Mouse (Mus musculus): ENCODE measurements around the gene S100a4.

The S100a4 gene

GRCm38 (mm10) chr3:90600036-90600435 is 3.5 kb upstream of the S100a4 start:
- no peak for DNase-seq (ENCODE audit: low read depth, low spot score)

DNA sequence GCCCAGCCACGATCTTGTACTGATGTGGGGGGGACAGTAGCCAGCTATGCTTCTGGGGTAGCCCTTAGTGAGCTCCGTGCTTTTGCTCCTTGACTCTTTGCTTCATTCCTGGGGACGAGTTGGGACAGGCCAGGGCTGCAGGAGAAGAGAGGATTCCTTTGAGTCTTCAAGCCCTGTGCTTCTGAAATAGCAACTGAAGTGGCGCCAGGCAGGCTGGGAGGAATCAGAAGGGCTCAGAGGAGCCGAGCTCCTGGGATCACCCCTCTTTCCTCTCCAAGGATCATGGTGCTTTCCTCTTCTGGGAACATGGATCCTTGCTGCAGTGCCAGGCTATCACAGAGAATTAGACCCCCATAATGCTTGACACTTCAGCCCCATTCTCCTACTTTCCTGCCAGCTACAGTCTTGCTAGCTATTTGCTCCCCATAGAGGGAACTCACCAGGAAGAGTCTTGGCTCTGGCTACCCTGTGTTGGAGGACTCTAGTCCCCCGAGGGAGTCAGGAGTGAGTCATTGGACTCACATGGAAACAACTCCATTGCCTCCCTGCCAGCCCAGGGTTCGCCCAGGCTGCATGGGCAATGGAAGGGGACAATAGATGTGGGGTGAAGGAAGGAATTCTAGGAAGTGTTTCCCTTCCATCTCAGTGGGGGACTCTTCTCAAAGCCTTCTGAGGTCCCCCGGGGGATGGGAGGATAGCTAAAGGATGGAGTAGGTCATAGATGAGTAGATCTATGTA is 2.9 kb upstream of the S100a4 start:
- DNase-seq (ENCODE audit: low read depth, low spot score): no peak

- DNase-seq (ENCODE audit: low read depth, low spot score): no peak
Observed at GRCm38 (mm10) chr3:90601486-90602110, 2.0 kb upstream of the S100a4 start, which contains the start of gene Gm42674. TSS of gene Gm42674 (plus strand) at chr3:90601904.

GRCm38 (mm10) chr3:90604416-90604815 is 845 bp downstream of the S100a4 start:
- no peak for DNase-seq (ENCODE audit: low read depth, low spot score)

DNA sequence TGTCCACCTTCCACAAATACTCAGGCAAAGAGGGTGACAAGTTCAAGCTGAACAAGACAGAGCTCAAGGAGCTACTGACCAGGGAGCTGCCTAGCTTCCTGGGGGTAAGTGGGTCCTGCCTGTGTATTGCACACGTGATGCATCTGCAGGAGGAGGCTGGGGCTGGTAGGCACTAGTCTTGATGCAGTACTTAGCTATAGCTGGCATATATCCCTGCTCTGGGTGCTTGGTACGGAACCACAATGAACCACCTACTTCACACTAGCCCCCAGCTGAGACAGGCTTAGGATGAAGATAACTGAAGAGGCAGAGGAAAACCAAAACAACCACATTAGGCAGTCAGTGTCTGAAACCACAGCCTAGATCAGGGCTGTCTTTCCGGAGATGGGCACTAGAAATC is 1.5 kb downstream of the S100a4 start:
- DNase-seq (ENCODE audit: low read depth, low spot score): no peak

DNA sequence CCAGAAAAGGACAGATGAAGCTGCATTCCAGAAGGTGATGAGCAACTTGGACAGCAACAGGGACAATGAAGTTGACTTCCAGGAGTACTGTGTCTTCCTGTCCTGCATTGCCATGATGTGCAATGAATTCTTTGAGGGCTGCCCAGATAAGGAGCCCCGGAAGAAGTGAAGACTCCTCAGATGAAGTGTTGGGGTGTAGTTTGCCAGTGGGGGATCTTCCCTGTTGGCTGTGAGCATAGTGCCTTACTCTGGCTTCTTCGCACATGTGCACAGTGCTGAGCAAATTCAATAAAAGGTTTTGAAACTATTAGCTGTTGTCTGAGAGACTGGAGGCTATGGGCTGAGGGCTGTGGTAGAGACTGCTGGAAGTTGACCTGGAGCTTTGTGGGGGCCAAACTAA is 2.2 kb downstream of the S100a4 start:
- no peak for DNase-seq (ENCODE audit: low read depth, low spot score)

- DNase-seq (ENCODE audit: low read depth, low spot score): peak; percentile 35
Observed at GRCm38 (mm10) chr3:90606185-90606584, 2.6 kb downstream of the S100a4 start.

- DNase-seq (ENCODE audit: low read depth, low spot score): no peak
Observed at GRCm38 (mm10) chr3:90607361-90607760, 3.8 kb downstream of the S100a4 start.

DNA sequence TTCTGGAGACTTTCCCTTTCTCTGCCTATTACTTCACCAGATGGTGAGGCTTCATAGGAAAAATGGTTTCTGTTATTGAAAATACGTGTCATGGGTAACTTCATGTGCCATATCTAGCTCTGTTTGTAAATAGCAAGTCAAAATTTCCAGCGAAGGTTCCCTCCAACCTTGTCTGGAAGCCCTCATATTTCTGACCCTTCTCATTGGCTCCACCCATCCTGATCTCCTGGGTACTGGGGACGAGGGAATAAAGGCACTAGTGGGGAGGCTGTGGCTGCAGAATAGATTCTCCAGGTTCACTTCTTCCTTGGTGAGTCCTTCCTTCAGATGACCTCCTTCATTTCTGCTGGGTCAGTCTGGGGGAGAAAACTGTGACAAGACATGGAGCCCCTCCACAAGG is 4.7 kb downstream of the S100a4 start, which contains the start of gene S100a5:
S100a5 (plus strand) TSS at position 301 of the 400 bp plus-strand sequence.
- DNase-seq (ENCODE audit: low read depth, low spot score): no peak

DNA sequence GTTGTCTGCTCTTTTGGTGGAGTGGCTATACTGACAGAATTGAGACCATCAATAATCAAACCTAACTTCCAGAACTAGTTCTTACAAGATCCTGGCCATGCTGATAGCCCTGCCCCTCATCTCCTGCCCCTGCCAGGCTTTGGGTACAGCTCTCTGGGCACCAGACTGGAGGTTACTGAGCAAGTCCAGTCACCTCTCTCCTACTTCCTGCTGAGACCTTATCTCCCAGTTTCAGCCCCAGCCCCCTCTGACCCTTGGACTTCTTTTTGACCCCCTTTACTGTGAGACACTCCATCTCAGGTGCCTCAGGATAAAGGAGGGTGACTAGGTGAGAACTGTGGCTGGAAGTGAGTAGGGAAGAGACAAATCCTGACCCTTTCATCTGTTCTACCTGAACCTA is 5.5 kb downstream of the S100a4 start:
- no peak for DNase-seq (ENCODE audit: low read depth, low spot score)

DNA sequence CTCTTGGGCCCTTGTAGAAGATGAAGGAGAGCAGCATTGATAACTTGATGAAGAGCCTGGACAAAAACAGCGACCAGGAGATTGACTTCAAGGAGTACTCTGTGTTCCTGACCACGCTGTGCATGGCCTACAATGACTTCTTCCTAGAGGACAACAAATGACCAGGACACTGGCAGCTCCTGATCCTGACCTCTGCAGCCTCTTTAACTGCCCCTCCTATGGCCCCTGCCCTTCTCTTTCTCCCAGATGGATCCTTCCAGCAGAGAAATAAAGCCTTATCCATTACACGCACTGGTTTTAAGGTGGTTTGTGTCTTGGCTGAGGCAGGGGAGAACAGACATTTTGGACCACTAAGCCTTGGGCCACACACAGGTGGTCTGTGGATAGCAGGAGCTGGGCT is 7.9 kb downstream of the S100a4 start:
- DNase-seq (ENCODE audit: low read depth, low spot score): no peak

GRCm38 (mm10) chr3:90612061-90612460 is 8.5 kb downstream of the S100a4 start:
- no peak for DNase-seq (ENCODE audit: low read depth, low spot score)

- peak; percentile 75 for DNase-seq (ENCODE audit: low read depth, low spot score)
Observed at GRCm38 (mm10) chr3:90612728-90613291, 9.2 kb downstream of the S100a4 start, which contains the start of gene S100a6. TSS of gene S100a6 (plus strand) at chr3:90612882.

DNA sequence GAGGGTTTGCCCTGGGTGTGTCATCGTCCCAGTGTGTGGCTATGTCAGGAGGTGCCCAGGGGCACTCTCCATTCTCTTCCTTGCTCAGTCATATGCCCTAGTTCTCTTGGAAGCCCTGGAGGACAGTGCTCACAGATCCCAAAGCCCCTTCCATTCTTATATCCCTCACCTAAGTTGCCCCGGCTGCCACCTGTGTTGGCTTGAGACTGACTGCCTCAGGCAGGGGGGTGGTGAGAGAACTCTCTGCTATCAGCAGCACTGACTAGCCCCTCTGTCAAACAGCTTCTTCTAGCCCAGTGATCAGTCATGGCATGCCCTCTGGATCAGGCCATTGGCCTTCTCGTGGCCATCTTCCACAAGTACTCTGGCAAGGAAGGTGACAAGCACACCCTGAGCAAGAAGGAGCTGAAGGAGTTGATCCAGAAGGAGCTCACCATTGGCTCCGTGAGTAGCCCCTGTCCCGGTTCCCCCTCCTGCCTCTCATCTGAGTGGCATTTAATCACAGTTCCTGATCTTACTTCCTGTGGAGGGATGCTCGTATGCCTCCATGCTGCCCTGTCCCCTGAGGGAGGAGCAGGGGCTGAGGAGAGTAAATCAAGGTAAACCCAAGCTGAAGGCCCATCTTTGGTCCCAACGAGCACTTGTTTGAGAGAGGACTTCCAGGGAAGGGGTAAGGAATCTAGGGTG is 10.0 kb downstream of the S100a4 start:
- DNase-seq (ENCODE audit: low read depth, low spot score): no peak

DNA sequence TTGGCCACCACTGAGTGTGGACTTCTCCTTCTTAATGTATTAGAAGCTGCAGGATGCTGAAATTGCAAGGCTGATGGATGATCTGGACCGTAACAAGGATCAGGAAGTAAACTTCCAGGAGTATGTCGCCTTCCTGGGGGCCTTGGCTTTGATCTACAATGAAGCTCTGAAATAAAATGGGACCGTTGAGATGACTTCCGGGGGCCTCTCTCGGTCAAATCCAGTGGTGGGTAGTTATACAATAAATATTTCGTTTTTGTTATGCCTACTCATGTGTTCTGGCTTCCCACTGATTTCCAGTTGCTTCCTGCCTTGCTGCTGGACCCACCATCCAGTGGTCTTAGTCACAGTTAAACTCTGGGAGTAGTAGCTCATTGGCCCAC is 10.6 kb downstream of the S100a4 start:
- no peak for DNase-seq (ENCODE audit: low read depth, low spot score)

DNA sequence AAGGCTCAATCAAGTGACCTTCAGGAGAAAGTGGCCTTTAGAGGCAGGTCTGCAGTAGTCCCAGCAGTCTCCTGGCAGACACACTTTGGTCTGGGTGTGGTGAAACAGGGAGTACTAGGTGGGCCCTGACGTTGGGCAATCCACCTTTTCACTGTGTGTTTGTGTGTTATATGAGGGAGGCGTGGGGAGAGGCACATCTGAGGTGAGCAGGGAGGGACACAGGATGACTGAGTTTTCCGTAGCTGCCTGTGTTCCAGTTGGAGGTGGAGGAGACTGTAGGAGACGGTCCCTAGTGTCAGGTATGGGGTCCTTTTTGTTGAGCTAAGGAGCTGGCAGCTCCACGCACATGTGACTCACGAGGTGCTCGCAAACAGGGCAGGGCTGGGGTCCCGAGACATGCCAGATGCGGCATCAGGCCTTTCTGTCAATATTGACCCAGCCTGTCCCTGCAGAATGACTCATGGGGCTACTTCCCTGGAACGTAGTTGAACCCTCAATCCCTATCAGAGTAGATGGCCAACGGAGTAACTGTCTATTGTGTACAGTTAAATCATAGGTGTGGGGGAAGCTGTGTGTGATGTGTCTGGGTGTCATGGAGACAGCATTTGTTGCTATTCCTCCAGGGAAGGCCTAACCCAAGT is 11.2 kb downstream of the S100a4 start:
- no peak for DNase-seq (ENCODE audit: low read depth, low spot score)

DNA sequence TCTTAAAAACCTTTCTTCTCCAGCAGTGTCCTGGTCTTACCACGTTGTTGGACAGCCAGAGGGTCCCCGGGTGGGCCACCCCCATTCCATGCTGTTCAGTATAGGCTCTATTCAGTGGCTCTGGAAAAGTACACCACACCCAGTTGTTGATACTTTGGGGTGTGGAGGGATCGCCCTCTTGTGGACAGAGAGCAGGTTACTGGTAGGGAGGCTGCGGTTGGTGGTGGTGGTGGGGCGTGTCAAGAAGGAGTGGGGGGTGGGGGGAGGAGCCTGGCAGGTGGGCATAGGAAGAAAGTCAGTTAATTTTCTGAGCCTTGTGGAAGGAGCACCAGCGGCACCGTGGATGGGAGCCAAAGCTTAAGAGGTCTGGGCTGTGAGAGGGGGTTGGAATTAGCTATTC is 11.8 kb downstream of the S100a4 start:
- peak; percentile 68 for DNase-seq (ENCODE audit: low read depth, low spot score)

- DNase-seq (ENCODE audit: low read depth, low spot score): no peak
Observed at GRCm38 (mm10) chr3:90615911-90616310, 12.3 kb downstream of the S100a4 start.

GRCm38 (mm10) chr3:90617586-90617985 is 14.0 kb downstream of the S100a4 start:
- no peak for DNase-seq (ENCODE audit: low read depth, low spot score)

DNA sequence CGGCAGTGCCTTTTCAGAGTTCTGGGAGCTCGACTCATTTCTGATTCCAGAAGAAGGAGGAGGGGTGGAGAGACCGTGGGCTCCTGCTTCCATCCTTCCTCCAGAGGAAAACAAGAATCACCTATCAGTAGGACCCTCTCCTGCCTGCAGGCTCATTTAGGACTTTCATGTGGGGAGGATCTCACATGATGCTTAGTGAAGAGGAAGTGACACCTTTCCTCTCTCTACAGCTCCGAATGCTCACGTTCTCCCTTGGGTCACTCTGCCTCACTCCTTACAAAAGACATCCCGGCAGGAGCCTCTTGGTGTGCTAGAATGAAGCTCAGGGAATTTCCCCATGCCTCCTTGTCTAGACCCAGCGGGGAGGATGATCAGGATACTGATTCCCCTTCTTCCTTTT is 18.0 kb downstream of the S100a4 start:
- no peak for DNase-seq (ENCODE audit: low read depth, low spot score)

DNA sequence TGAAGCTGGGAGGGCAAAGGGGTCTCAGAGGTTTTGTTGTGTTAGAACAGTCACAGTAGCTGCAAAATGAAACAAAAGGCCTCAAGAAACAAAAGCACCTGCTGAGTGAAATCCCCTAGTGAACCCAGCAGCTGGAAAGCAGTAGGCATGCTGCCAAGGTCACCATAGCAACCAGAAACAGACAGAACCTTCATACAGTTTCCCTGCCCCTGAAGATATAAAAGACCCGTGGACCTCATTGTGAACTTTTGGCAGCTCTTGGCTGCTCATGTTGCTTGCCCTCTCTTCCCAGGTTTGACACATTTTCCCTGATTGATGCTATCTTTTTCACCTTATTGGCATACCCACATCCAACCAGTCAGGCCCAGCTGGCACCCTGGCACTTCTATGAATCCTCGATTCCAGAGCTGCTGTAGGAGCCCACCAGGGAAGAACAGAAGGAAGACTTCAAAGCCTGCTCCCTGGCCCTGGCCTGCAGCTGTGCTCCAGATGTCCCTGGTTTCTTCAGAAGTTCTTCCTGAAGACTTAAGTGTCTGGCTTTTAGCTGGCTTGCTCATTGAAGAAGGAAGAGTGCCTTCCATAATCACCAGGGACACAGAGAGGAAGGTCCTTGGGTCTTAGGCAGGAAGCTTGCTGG is 20.0 kb downstream of the S100a4 start:
- peak; percentile 69 for DNase-seq (ENCODE audit: low read depth, low spot score)
